Mouse (Mus musculus) CH12F3 (cell line): ENCODE data around the gene Gm21983.

ENCODE experiments used
- in situ Hi-C: fragments of 300-500 bp; cut with MboI; formaldehyde crosslinking; loops from 2 replicates; pipeline ENCODE4 v1.14.3; 2020; ENCODE audit warnings: low sequenced_read_pairs

Gene Gm21983

GRCm38 (mm10) chr7:27162780-27163449 lies 18.0 kb downstream of the Gm21983 start:
- in situ Hi-C loops = no loop called here

GRCm38 (mm10) chr7:27161744-27162143 lies 19.1 kb downstream of the Gm21983 start:
- in situ Hi-C loops = no loop called here

- in situ Hi-C loops = no loop called here
These were observed 20.0 kb downstream of the Gm21983 start for GRCm38 (mm10) chr7:27160921-27161320.

- in situ Hi-C loops = no loop called here
These were observed 21.0 kb downstream of the Gm21983 start for GRCm38 (mm10) chr7:27159882-27160281.

GRCm38 (mm10) chr7:27159256-27159655 lies 21.6 kb downstream of the Gm21983 start:
- in situ Hi-C loops = no loop called here

GRCm38 (mm10) chr7:27158171-27158570 lies 22.7 kb downstream of the Gm21983 start:
- in situ Hi-C loops = no loop called here

GRCm38 (mm10) chr7:27156005-27156404 lies 24.9 kb downstream of the Gm21983 start:
- in situ Hi-C loops = no loop called here

- in situ Hi-C loops = no loop called here
These were observed 27.6 kb downstream of the Gm21983 start, which contains the start of gene Cyp2t4 for GRCm38 (mm10) chr7:27153205-27153764. Gene Cyp2t4, plus strand, starts transcription at chr7:27153714.

- in situ Hi-C loops = no loop called here
These were observed 44.4 kb downstream of the Gm21983 start for GRCm38 (mm10) chr7:27136410-27136996.

GRCm38 (mm10) chr7:27133757-27134156 lies 47.1 kb downstream of the Gm21983 start:
- in situ Hi-C loops = no loop called here

- in situ Hi-C loops = no loop called here
These were observed 47.7 kb downstream of the Gm21983 start for GRCm38 (mm10) chr7:27133156-27133555.

- in situ Hi-C loops = no loop called here
These were observed 48.3 kb downstream of the Gm21983 start for GRCm38 (mm10) chr7:27132588-27132987.

GRCm38 (mm10) chr7:27131387-27131786 lies 49.5 kb downstream of the Gm21983 start:
- in situ Hi-C loops = no loop called here

GRCm38 (mm10) chr7:27130521-27131370 lies 50.1 kb downstream of the Gm21983 start:
- in situ Hi-C loops = no loop called here

GRCm38 (mm10) chr7:27129811-27130210 lies 51.1 kb downstream of the Gm21983 start:
- in situ Hi-C loops = no loop called here

GRCm38 (mm10) chr7:27128946-27129345 lies 51.9 kb downstream of the Gm21983 start:
- in situ Hi-C loops = no loop called here

GRCm38 (mm10) chr7:27128162-27128561 lies 52.7 kb downstream of the Gm21983 start:
- in situ Hi-C loops = no loop called here

GRCm38 (mm10) chr7:27124969-27125368 lies 55.9 kb downstream of the Gm21983 start:
- in situ Hi-C loops = no loop called here

GRCm38 (mm10) chr7:27124305-27124832 lies 56.5 kb downstream of the Gm21983 start:
- in situ Hi-C loops = no loop called here

- in situ Hi-C loops = no loop called here
These were observed 61.2 kb downstream of the Gm21983 start, which contains the start of gene Cyp2f2 for GRCm38 (mm10) chr7:27119676-27120075. Gene Cyp2f2, plus strand, starts transcription at chr7:27119909.
